Mouse (Mus musculus) G1E-ER4 (cell line): Measurements from ENCODE around the gene Abi1. TPM values are rescaled to one million over a fixed set of nuclear protein-coding genes. Genes with fewer than 3 reads are reported as not detected.

Source experiments
- GATA1 ChIP-seq: IDR thresholded peaks from one replicate; pipeline ENCODE4 v1.8.0; 2012; ENCODE audit warnings: low read length, inconsistent platforms
- polyA plus RNA-seq: library from polyadenylated mRNA; stranded (reverse); fragments of >175 nt; gene quantifications from 2 replicates; pipeline ENCODE4 v1.2.3, GENCODE M21; 2012

Gene Abi1
- polyA plus RNA-seq = 38.4 and 63.1 TPM in 2 replicates

DNA sequence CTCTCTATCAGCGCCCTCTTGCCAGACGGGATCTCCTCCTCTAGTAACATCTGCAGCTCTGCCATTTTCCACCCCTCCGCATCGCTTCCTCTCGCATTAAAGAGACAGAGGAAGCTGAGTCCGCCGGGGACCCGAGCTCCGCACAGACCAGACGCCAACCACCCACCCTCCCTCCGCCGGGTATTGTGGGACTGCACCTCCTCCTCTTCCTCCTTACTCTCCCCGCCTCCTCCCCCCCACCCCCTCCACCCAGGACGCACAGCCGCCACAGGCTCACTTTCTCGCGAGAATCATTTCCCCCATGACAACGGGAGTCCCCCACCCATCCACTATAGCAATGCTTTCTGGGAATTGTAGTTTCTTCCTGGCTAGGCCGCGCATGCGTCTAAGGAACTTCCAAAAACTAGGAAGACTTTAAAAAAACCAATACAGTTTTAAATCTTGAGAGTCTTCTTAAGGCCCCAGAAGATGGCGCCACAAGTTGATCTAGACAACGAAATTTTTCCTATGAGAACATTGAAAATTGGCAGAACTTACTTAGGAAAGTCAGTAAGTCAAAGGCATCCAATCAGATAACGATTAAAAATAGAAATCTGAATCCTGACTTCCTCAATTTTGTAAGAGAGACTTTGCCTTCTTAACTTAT lies at the start of gene Abi1:
Abi1 (minus strand) TSS at position 241 of the 646 bp plus-strand sequence.
- peak; percentile 18 for TF ChIP-seq GATA1

GRCm38 (mm10) chr2:23084540-23084939 lies 44.5 kb upstream of the Abi1 start:
- no peak for TF ChIP-seq GATA1

GRCm38 (mm10) chr2:23078588-23078987 lies 38.5 kb upstream of the Abi1 start:
- no peak for TF ChIP-seq GATA1

GRCm38 (mm10) chr2:23077693-23078092 lies 37.7 kb upstream of the Abi1 start:
- TF ChIP-seq GATA1 = no peak

DNA sequence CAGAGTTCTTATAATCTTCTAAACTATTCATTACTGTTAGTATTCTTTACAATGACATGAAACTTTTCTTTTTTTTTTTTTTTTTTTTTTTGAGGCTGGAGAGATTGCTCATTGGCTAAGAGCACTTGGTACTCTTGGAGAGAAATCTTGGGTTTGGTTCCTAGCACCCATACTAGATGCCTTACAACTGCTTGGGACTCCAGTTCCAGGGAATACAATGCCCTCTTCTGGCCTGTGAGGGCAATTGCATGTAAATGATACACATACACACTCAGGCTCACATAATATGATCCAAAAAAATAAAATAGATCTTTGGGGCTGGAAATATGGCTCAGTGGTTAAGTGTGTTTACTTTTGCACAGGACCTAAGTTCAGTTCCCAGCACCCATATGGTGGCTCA lies 36.7 kb upstream of the Abi1 start:
- TF ChIP-seq GATA1 = no peak

- no peak for TF ChIP-seq GATA1
These were observed 35.8 kb upstream of the Abi1 start for GRCm38 (mm10) chr2:23075846-23076245.

- no peak for TF ChIP-seq GATA1
These were observed 31.4 kb upstream of the Abi1 start for GRCm38 (mm10) chr2:23071406-23071805.

DNA sequence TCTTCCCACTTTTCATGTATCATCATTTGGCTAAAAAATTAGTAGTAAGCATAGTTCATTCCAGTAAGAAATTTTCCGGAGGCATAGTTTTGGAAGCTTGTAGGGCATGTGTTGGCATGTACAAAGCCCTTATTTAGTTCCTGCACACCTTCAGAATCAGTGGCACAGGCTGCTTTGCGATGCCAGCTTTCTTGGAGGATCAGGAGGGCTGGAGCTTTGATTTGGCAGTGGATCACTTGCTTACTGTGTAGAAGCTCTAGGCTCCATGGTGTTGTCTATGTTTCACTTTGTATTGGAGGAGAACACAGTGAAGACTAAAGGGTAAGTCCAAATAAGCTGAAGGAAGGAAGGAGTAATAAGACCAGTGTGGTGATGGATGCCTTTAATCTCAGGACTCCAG lies 30.4 kb upstream of the Abi1 start:
- no peak for TF ChIP-seq GATA1

DNA sequence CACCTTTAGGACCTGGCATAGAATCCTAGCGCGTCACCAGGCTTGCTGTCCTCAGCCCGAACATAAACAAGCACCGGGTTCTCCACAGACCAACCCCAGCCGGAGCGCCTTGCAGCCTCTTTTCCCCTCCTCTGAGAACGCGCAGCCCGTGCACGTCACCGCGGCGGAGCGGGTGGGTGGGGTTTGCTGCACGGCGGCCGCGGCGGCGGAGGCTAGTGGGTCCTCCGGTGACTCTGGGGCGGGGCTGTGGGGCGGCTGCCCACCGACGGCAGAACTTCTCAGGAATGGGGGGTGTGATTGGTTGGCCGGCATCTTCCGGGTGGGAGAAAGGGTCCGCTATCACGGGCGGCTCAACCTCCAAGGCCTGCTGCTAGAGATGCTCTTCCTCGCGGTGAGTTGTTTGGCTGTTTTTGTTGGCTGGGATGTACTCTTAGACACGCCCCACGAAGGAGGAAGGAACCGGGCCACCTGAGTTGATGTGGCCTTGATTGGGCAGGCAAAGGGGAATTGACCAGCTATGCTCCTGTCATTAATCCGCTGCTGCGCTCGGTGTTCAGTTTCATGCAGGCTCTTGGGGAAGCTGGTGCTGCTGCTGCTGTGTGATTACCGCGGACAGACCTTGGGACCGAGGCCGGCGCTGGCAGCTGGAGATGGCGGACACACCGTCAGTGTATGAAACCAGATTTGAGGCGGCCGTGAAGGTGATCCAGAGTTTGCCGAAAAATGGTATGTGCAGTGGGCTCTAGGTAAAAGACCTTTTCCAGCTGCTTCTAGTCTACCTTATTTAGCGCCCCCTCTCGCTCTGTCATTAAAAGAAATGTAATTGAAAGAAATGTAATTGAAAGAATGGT lies 29.1 kb upstream of the Abi1 start:
- no peak for TF ChIP-seq GATA1

DNA sequence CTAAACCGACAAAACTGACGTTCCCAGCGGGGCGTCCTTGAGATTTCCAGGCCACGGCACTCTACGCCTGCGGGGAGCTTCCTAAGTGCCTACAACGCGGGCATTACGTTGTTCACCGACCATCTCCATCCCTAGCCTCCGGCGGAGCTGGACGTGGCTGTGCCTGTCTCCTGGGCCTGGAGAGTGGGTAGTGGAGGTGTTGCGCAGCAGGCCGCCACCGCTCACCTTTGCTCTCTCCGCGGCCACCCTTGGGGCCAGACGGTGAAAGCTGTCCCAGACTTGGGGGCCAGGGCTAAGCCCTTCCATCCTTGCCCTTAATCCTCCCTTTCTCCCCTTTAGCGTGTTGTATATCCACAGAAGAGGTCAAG lies 28.3 kb upstream of the Abi1 start:
- TF ChIP-seq GATA1 = no peak

DNA sequence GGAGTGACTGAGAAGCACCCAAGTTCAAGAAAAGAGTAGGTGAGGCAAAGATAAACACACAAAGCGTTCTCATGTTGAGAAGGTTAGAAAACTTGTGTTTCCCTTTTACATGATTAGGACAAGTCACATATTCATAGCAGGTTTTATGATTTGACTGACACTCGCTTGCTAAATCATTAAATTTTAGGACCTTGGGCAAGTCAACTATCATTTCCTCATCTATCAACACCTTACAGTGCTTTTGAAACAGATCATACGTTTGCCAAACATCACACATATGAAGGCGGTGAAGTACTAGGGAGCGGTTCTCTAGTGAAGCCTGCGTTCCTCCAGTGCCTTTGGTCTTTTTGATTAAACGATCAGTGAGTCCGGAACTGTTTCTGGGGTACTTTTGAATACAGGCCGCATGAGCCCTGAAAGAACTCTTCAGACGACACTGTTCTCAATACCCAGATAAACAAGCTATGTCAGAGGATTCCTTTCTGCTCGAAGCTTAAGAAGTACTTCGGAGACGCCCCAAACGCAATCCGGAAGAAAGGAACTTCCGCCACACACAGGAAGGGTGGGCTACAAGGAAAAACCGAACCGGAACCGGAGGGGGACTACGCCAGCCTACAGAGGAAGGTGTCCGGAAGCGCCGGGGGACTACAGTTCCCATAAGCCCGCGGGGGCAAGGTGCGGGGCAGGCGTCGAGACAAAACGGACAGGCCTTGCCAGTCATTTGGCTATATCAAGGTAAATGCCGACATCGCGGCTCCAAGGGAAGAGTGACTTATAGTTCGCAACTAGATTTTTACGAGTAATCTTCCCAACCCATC lies 27.7 kb upstream of the Abi1 start, which contains the start of gene Acbd5:
Acbd5 (plus strand) TSS at position 616 of the 818 bp plus-strand sequence.
- no peak for TF ChIP-seq GATA1

- TF ChIP-seq GATA1 = no peak
These were observed 12.5 kb upstream of the Abi1 start for GRCm38 (mm10) chr2:23052523-23052922.

GRCm38 (mm10) chr2:23051890-23052289 lies 11.8 kb upstream of the Abi1 start:
- no peak for TF ChIP-seq GATA1

DNA sequence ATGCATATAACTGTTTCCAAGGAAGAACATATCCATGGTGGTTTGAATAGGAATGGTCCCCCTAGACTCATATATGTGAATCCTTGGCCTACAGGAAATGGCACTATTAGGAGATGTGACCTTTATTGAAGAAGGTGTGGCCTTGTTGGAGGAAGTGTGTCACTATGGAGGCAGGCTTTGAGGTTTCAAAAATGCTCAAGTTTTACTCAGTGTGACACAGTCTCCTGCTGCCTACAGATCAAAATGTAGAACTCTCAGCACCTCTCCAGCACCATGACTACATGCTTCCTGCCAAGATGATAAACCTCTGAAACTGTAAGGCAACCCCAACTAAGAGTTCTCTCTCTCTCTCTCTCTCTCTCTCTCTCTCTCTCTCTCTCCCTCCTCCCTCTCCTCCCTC lies 8.0 kb upstream of the Abi1 start:
- no peak for TF ChIP-seq GATA1

- no peak for TF ChIP-seq GATA1
These were observed 5.7 kb upstream of the Abi1 start for GRCm38 (mm10) chr2:23045703-23046102.

- TF ChIP-seq GATA1 = no peak
These were observed 2.1 kb upstream of the Abi1 start for GRCm38 (mm10) chr2:23042189-23042588.
